Mouse (Mus musculus): ENCODE data around the gene Banf2.

- no peak for TF ChIP-seq CTCF (IDR thresholded peaks at IDR 0.05; ENCODE audit: low read depth)
- no peak for TF ChIP-seq EP300 (IDR thresholded peaks at IDR 0.05; ENCODE audit: low read depth)
Observed at GRCm38 (mm10) chr2:144087899-144088584, 55.2 kb downstream of the Banf2 start.
